Mouse (Mus musculus) retina, postnatal 7 days (tissue): ENCODE results near the gene Syce2.

Experiments used
- DNase-seq: peaks from one replicate; pipeline ENCODE4 v3.0.0-alpha.2; 2012; ENCODE audit warnings: low read depth, low spot score

The Syce2 gene

DNA sequence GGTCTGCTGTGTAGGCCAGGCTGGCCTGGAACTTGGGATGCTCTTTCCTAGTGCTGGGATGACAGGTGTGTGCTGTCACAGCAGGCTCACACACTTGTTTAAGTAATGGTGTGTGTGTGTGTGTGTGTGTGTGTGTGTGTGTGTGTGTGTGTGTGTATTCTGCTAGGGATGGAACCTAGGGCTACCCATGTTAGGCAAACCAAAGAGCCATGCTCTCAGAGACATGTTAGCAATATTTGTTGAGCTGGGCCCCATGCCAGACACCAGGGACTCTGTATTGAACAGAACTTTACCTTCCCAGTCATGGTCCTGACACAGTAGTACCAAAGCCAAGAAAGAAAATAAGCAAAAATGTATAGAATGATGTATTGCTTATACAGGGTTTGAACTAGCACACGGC lies 55.6 kb downstream of the Syce2 start:
- DNase-seq, result no peak

DNA sequence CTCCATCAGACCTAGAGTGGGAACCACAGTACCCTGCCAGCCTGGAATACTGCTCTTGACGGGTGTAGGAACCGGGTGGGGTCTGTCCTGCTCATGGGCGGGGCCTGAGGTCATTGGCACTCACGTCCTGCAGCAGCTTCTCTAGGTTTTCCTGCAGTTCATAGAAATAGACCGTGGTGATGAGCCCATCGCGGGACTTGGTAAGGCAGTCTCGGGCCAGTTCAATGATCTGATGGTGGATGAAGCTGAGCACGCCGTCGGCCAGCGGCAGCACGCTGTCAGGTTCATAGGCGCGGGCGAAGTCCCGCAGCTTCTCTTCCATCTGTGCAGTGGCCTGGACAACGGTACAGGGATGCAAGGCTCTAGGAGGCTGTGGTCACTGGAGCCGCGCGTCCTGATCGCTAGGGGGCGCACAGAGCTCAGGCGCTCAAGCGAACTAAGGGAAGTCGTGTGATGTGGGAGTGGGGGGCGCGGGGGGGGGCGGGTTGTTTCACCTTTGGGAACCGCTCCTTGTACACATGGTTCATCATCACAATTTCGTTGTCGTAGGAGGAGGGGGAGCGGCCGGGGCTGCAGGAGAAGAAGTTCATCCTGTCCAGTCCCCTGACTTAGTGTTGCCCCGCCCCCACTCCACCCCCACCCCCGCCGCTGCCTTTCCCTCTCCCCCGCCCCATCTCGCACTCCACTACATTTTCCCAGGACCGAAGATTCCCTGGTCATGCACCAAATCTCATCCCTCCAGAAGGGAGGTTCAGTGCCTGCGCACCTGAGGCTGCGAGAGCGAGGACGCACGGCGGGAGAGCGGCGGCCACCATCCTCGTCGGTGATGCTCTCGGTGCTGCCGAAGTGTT lies 56.8 kb downstream of the Syce2 start:
- DNase-seq, result peak; percentile 79

DNA sequence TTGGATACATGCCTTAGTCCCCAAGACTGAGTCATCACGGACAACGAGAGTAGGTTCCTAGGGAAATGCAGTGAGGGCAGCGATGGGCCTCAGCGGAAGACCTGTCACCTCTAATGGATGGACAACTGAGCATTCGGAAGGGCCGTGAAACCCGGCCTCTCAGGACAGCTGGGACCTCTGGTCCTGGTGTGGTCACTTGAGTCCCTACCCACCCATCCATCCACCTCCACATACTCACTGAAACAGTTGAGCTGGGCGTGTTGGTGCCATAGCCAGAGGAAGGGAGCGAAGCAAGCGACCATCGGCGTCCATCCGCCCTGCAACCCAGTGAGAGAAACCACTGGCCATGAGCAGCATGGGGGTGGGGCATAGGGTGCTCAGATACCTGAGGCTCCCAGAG lies 58.7 kb downstream of the Syce2 start:
- no peak for DNase-seq

DNA sequence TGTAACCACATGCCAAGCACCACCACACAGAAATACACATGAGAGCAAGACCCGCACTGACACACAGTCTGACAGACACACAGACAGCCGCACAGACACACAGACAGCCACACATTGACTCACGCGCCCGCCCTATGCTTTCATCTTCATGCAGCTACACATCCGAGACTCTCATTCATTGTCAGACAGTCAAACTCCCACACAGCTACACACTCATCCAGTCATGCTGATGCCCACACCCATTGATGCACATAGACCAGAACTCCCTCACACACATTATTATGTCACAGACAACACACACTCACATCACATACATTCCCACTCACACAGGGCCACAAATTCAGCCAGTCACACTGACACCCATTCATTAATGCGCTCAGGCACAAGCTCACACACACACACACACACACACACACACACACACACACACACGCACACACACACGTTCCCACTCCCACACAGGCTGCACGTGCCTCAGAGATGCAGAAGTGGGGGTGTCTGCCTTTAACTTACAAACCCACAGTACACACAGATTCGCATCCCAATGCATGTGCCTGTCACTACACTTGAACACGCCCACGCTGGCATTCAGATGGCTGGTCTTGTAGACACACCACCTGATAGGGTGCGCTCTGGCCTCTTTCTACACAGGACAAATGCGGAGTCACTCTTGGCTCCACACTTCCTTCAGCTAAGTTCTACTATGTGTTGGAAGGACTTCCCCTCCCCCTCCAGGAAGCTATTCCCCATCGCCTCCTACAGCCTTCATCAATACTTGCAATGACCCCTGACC lies 62.1 kb downstream of the Syce2 start:
- DNase-seq, result no peak

- no peak for DNase-seq
These were observed 62.9 kb downstream of the Syce2 start for GRCm38 (mm10) chr8:84934860-84935259.

GRCm38 (mm10) chr8:84935489-84935888 lies 63.6 kb downstream of the Syce2 start:
- DNase-seq, result no peak

GRCm38 (mm10) chr8:84936041-84936961 lies 64.4 kb downstream of the Syce2 start:
- no peak for DNase-seq

GRCm38 (mm10) chr8:84936962-84937546 lies 65.1 kb downstream of the Syce2 start, which contains the start of gene Mast1:
Gene Mast1, minus strand, starts transcription at chr8:84937359.
- peak; percentile 57 for DNase-seq
